Mouse (Mus musculus): Measurements from ENCODE around the gene Umad1.

DNA sequence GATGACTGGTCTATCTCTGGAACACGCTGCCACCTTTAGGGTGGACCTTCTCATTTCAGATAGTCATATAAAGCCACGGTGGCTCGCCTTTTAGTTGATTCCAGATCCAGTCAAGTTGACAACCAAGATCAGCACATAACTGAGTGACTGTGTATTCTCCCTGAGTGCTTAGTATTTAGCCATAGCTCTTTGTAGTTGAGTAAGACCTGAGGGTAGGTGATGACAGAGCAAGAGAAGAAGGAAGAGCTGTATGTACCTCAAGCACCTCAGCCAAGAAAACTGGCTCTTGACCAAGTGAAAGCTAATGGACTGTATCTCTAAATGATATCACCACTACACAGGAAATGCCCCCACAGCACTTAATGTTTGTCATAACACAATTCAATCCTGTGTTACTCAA is 182.7 kb downstream of the Umad1 start:
- no peak for TF ChIP-seq POLR2A (IDR thresholded peaks at IDR 0.05; ENCODE audit: borderline replicate concordance, extremely low read depth, insufficient read depth, insufficient read length, poor library complexity, severe bottlenecking)
- no peak for TF ChIP-seq CTCF (IDR thresholded peaks at IDR 0.05; ENCODE audit: borderline replicate concordance, extremely low read depth, insufficient read depth, insufficient read length)

All from brain, embryonic 14.5 days (tissue).